Mouse (Mus musculus) layer of hippocampus, postnatal 14 days (tissue): ENCODE measurements around the gene Lama5. TPM values are rescaled to one million over a fixed set of nuclear protein-coding genes. Genes with fewer than 3 reads are reported as not detected.
A peak's percentile ranks its signal among the peaks of the same experiment; 100 is the strongest.

Experiments used
- DNase-seq, 2 experiments: peaks; one replicate each; pipeline ENCODE4 v3.0.0; 2021 to 2022; ENCODE audit warnings: low spot score in 2 of 2, mixed read lengths in 1 of 2
- total RNA-seq, 2 experiments: library from RNA; stranded (reverse); gene quantifications; 2 replicates each; pipeline ENCODE4 v1.2.3; 2021

The Lama5 gene
- total RNA-seq, 2 experiments from 2014 or later, result 7.3 to 10.7 TPM

DNA sequence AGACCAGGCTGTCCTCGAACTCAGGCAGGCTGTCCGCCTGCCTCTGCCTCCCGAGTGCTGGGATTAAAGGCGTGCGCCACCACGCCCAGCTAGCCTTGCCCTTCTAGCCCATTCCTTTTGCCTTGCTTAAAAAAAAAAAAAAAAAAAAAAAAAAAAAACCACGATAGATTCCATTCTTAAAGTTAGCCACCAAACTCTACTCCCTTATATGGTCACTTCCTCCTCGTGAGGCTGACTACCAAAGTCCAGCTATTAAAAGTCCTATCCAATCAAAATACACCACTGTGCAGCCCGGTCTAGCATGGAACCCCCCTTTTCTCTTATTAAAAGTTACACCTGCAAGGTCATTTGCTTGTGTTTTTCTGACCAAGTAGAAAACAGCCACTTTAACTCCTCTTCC lies 30.0 kb upstream of the Lama5 start:
- DNase-seq, result no peak

DNA sequence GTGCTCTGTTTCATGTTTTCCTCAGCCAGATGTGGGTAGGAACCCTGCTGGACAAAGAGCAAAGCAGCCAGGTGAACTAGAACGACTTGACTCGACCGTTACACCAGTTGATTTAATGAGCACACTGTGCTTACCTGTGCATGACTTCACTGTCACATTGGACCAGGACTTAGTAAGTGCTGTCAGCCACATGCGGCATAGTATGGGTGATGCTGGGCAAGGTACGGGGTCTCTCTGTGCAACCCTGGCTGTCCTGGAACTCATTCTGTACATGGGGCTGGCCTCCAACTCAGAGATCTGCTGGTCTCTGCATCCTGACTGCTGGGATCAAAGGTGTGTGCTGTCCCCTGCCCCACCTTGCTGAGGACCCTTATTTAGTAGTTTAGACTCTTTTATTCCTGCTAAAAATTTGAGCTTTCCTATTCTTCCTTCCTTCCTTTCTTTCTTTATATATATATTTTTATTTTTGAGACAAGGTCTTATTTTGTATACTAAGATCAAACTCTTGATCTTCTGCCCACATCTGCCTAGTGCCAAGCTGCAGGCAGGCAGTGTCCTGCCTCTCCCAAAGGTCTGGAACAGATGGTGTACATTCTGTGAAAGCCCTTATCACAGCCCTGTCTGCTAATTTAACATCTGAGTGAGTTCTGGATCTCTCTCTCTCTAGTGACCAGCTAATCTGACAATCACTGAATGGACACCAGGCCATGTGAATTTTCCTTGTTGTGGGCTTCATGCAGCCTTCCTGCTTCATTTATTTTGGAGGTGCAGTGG lies 29.0 kb upstream of the Lama5 start:
- DNase-seq, result no peak

DNA sequence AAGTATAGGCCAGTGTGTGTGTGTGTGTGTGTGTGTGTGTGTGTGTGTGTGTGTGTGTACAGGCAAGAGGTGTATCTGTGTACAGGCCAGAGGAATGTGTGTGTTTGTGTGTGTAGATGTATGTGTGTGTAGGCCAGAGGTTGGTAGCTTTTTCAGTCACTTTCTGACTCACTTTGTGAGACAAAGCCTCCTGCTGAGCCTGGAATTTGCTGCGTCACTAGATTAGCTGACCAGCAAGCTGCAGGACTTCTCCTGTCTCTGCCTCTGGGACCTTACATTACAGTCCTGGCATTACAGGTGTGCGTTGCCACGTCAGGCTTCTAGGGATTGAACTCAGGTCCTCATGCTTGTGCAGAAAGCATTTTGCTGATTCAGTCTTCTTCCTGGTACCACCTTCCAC lies 26.2 kb upstream of the Lama5 start:
- DNase-seq, result no peak

GRCm38 (mm10) chr2:180250930-180251611 lies 25.4 kb upstream of the Lama5 start:
- peak; percentile 77 to 87 for DNase-seq

GRCm38 (mm10) chr2:180248947-180249660 lies 23.4 kb upstream of the Lama5 start:
- no peak for DNase-seq

- no peak for DNase-seq
These were observed 22.3 kb upstream of the Lama5 start for GRCm38 (mm10) chr2:180247916-180248315.

DNA sequence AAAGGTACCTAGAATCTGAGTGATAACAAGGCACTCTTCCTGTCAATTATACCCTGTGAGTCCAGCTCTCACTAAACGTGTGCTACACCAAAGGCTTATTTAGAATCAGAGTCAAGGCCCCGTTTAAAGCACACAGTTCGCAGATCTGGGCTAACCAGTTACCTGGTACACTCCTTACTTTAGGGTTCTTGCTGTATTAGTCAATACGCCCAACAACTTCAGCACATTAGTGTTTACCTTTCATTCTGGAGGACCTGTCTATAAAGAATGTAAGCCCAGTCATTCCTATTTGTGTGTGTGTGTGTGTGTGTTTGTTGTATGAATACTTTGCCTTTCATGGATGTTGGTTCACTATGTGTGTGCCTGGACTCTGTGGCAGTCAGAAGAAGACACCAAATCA lies 17.4 kb upstream of the Lama5 start:
- DNase-seq, result no peak

GRCm38 (mm10) chr2:180238591-180238990 lies 12.9 kb upstream of the Lama5 start:
- no peak for DNase-seq

DNA sequence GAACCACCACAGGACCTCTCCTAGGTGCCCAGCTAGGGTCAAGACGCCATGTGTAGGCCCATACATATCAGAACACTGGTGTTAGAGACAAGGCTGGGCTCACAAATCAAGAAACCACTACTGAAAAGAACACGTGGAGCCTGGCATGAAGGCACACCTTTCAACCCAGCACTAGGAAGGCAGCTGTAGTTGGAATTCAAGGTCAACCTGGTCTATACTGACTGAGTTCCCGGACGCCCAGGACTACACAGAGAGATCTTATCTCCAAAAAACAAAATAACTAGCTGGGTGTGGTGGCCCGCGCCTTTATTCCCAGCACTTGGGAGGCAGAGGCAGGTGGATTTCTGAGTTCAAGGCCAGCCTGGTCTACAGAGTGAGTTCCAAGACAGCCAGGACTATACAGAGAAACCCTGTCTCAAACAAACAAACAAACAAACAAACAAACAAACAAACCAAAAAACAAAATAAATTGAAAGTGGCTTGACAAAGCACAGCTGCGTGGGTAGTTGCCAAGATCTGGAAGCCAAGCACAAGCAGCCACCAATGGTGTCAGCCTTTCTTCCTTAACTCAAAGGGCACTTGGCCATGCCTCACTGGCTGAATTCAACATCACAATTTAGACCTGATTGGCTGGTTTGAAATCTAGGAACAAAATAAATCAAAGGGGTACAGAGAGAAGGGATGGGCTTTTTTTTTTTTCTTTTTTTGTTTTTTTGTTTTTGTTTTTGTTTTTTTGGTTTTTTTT lies 12.1 kb upstream of the Lama5 start:
- DNase-seq, result no peak

GRCm38 (mm10) chr2:180236930-180237329 lies 11.3 kb upstream of the Lama5 start:
- no peak for DNase-seq

DNA sequence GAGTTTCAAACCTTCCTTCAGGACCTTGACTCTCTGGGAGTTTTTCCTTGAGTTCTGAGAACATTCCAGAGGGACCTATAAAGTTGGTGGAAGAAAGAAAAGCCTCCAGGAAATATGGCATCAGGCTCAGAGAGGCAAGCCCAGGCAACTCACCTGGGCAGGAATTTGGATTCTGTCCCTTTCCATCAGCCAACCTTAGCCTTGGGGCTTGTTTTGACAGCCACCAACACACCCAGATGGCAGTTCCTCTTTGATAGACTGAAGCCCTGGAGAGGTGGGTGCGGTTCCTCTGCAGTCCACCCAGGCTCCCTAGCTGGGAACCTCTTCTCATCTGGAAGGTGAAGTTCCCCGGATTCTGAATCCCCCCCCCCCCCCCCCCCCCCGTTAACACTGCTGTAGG lies 10.8 kb upstream of the Lama5 start:
- no peak for DNase-seq

GRCm38 (mm10) chr2:180235788-180236187 lies 10.1 kb upstream of the Lama5 start:
- DNase-seq, result no peak

DNA sequence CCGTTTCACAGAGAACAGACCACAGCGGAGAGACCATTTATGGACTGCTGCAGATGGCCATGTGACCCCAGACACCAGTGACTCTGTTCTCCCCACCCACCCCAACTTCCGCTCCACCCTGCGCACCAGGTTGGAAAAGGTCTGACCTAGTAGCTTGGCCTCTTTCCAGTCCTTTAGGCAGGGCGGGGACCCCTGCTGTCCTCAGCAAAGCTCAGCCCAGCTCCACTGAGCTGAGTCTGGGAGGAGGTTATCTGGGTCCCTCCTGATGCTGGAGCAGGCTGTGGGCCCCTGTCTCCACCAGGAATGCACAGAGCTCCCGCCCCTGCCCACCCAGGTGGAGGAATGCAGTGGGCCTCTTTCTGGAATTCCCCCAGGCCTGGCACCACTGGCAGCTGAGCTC lies 9.3 kb upstream of the Lama5 start:
- no peak for DNase-seq

- DNase-seq, result no peak
These were observed 8.7 kb upstream of the Lama5 start for GRCm38 (mm10) chr2:180234353-180234752.

- DNase-seq, result no peak
These were observed 7.6 kb upstream of the Lama5 start for GRCm38 (mm10) chr2:180233101-180233904.

GRCm38 (mm10) chr2:180230482-180230881 lies 4.8 kb upstream of the Lama5 start:
- no peak for DNase-seq

- no peak for DNase-seq
These were observed 3.5 kb upstream of the Lama5 start for GRCm38 (mm10) chr2:180229129-180229528.

GRCm38 (mm10) chr2:180228592-180228991 lies 2.9 kb upstream of the Lama5 start:
- no peak for DNase-seq

GRCm38 (mm10) chr2:180228060-180228458 lies 2.4 kb upstream of the Lama5 start:
- no peak for DNase-seq

- no peak for DNase-seq
These were observed 1.8 kb upstream of the Lama5 start for GRCm38 (mm10) chr2:180227262-180228059.
